Mouse (Mus musculus) heart, adult 9 months (tissue): ENCODE measurements around the gene Gm49373.
A peak's percentile ranks its signal among the peaks of the same experiment; 100 is the strongest.

Experiments
- DNase-seq, 2 experiments: peaks; one replicate each; pipeline ENCODE4 v3.0.0; 2022; ENCODE audit warnings: low spot score in 2 of 2

The Gm49373 gene

DNA sequence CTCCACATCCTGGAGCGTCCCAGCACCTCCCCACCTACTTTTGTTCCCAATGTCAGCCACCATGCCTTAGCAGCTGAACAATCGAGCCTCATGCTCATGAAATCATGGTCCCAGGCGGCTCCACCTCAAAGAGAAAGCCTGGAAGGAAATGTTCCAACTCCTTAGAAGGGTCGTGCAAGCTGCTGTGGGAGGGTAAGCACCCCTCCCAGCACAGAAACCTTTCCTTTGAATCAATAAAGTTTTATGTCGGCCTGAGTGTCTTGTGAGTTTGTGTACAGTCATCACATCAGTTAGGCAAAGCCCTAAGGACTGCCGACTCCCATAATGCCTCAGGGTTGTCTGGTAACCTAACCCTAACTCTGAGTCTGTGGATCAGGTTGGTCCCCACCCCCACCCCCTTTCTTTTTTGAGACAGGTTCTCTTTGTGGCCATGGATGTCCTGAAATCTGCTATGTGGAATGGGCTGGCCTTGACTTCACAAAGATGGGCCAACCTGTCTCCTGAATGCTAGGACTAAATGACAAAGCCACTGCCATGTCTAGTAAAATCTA lies 44.3 kb downstream of the Gm49373 start:
- DNase-seq: no peak

DNA sequence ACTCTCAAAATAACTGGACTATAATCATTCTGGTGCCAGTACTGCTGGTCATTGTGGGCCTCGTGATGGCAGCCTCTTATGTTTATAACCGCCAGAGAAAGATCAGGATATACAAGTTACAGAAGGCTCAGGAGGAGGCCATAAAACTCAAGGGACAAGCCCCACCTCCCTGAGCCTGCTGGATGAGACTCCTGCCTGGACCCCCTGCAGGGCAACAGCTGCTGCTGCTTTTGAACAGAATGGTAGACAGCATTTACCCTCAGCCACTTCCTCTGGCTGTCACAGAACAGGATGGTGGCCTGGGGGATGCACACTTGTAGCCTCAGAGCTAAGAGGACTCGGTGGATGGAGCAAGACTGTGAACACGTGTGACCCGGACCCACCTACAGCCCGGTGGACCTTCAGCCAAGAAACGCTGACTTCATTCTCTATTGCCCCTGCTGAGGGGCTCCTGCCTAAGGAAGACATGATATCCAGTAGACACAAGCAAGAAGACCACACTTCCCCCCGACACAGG lies 45.1 kb downstream of the Gm49373 start:
- DNase-seq: no peak

DNA sequence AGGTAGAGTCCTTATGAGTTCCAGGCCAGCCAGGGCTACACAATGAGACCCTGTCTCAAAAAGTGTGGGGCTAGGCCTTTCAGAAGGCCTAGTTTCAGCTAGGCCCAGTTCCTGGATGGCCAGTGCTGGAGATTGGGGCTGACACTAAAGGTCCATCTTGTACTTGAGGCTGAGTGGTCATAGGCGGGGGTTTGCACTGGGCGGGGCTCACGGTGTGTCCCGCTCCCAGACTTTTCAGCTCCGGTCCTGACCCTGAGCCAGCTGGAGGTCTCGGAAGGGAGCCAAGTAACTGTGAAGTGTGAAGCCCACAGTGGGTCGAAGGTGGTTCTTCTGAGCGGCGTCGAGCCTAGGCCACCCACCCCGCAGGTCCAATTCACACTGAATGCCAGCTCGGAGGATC lies 46.0 kb downstream of the Gm49373 start:
- no peak for DNase-seq

DNA sequence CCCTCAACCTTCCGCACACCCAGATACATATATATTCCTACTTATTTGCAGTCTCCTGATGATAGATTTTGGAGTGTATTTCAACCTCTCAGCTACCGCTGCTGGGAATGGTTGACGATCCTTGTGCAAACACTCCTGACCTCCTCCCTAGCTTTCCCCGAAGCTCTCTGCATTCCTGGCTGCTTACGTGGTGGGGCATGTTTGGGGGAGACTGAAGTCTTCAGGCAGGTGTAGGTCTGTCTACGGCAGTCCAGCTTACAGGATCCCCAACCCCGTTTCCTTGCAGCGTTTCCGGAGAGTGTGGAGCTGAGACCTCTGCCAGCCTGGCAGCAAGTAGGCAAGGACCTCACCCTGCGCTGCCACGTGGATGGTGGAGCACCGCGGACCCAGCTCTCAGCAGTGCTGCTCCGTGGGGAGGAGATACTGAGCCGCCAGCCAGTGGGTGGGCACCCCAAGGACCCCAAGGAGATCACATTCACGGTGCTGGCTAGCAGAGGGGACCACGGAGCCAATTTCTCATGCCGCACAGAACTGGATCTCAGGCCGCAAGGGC lies 47.6 kb downstream of the Gm49373 start:
- DNase-seq: no peak

DNA sequence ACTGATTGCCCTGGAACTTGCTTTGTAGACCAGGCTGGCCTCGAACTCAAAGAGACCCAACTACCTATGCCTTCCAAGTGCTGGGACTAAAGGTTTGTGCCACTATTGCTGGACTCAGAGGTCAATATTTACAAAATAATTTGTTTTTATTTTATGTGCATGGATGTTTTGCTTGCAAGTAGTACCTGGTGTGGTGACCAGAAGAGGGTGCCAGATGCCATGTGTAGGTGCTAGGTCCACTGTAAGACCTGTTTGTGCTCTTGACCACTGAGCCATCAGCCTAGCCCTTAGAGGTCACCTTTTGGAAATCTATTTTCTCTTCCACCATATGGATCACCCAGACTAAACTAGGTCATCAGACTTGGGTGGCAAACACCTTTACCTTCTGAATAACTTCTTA lies 50.2 kb downstream of the Gm49373 start:
- no peak for DNase-seq

DNA sequence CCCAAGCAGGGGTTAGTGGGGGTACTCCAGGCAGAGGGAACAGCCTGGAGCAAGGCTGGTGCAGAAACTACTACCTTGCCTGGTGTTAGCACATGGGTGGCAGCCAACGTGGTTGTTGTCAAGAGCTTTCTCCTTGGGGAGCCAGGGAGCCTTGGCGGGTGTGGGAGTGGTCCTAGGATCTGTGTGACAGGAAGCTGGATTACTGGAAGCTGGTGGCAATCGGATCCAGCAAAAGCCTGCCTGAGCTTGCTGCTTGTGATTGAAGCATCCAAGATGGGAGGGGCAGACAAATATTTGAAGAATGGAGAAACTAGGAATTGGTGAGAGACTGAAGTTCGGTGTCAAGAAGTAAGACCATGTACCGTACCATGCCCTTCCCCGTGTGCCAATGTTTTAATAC lies 50.6 kb downstream of the Gm49373 start:
- DNase-seq: no peak

DNA sequence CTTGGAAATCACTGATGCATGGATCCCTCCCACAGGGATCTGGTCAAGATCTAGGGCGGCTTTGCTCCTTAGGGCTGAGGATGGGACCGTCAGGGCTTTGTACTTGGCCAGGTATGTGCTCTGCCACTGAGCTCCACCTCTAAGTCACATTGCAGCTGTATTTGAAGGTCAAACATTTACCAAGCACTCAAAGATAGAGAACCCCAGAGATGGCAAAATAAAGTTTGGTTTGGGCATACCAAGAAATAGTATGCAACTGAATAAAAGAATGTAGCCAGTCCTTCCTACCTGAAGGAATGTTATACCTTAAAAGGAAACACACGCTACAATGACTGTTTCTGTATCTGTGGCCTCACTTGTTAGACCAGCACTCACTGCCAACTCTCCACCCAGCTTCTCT lies 51.5 kb downstream of the Gm49373 start:
- no peak for DNase-seq

DNA sequence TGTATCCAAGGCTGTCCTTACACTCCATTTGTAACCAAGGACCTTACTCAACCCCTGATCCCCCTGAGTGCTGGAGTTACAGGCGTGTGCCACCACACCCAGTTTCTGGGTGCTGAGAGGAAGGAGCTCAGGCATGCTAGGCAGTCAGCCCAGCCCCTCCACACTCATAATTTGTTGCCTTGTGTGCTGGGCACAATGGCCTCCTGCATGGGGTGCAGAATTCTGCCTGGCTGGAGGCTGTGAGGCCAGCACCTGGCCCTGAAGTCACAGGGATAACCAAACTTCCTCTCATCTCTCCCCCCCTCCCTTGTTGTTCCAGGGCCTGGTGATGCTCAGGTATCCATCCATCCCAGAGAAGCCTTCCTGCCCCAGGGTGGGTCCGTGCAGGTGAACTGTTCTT lies 54.3 kb downstream of the Gm49373 start:
- DNase-seq: no peak

DNA sequence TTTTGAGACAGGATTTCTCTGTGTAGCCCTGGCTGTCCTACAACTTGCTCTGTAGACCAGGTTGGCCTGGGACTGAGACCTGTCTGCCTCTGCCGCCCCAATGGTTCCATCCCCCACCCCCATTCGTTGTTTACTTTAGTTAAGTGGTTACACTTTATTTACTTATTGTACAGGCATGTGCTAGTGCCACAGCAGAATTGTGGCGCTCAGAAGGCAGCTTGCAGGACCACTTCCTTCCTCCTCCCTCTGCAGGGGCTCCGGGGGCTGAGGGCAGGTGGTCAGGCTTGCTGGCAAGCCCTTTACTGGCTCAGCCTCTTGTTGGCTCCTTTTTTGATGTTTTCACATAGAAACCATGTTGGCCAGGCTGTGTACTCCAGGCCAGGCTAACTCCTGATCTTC lies 55.7 kb downstream of the Gm49373 start:
- DNase-seq: no peak

DNA sequence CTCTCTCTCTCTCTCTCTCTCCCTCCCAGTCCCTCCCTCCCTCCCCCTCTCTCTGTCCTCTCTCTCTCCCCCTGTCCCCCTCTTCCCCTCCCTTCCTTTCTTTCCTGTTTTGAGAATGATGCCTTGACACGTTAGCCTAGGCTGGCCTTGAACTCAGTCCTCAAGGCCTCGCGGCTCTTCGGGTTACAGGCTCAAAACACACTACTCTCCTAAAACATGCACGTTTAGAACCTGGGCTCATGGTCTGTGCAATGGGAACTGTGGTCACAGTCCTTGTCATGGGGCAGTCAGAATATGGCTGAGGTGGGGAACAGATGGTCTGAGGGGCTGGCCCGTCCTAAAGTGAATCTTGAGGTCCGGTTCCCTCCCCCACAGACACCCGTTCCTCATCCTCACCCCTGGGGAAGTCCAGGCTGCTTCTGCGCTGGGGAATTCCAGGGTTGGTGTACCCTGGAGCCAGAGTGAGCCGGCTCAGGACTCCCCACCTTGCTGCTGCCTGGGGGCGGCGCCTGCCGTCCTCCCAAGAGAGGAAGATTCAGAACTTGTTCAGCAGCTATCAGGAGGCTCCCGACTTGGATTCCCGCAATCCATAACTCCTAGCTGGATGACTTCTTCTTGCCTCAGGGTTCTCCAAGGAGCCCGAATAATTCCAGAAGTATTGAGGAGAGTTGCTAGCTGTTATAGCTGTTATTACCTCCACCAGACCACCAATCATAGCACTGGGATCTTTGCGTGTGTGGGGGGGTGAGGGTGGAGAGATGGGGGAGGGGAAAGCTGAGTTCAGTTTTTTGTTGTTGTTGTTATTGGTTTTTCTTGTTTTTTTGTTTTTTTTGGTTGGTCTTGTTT lies 56.3 kb downstream of the Gm49373 start:
- DNase-seq: peak in 1 of 2 experiments; percentile 44

DNA sequence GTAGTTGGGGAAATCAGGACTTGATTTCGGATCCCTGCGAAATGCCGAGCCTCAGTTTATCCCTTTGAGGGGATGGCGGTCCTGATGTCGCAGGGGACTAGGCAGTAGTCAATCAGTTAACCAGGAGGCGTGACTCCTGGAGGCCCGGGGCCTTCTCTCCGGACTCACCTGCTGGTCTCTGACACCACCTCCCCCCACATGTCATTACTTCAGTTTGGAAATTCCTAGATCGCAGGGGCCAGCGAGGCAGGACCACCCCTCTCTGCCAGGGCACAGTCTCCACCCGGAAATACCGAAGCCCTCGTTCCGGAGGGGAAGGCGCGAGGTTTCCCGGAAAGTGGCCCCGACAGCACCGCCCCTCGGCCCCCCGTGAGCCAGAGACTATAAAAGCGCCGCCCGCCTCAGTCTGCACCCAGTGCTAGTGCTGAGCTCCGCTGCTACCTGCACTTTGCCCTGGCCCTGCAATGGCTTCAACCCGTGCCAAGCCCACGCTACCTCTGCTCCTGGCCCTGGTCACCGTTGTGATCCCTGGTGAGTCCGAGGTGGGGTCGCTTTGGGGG lies 57.2 kb downstream of the Gm49373 start, which contains the start of gene Icam1:
Icam1 (plus strand) TSS at position 415 of the 560 bp plus-strand sequence.
- DNase-seq: peak; percentile 82 to 83

DNA sequence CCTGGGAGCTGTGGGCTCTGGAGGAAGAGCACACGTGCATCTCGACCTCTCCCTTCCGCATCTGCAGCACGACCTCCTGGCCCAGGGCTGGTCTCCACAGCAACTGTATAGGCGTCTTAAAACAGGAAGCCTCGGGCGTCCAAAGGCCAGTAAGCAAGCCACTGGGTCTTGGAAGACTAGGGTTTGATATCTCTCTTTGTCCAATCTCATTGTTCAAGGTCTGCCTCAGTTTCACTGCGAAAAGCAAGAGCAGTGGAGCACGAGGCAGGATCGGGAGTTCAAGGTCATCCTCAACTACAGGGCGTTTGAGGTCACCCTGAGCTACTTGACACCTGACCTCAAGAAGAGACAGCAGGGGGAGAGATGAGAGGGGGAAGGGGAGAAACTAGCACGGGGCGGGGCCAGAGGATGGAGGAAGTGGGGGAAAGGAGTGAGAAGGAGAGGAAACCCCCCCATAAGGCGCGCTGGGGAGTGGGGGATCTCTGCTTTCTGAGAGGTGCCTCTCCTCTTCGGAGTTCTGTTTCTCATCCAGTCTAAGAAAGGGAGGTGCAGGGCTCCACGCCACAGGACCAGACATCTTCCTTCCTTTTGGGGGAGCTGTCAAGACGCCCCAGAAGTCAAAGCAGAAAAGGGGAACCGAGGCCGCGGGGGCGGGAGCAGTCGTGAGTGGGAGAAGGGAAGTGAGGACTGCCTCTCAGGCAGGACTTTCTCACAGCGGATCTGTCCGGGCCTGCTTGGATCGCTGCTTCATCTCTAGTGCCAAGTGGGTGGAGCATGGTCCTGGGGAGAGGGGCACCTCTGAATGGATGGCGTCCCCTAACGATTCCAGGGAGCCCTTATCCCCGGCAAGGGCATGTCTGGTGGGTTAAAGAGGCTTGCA lies 58.0 kb downstream of the Gm49373 start:
- DNase-seq: peak; percentile 81 to 82
